Mouse (Mus musculus): ENCODE measurements around the gene Adgrg1. TPM values are rescaled to one million over a fixed set of nuclear protein-coding genes. Genes with fewer than 3 reads are reported as not detected.

Adgrg1 gene
- polyA plus RNA-seq, 1 experiment from 2014 or later, result 157 TPM

- no peaks in the 10 kb centered on the region for H3K9me3 ChIP-seq (ENCODE audit: control insufficient read depth, low read length)
- WGBS, result 87% methylated on average over 9 of the region's 9 CpGs
- H3K27ac ChIP-seq (ENCODE audit: low read depth, low read length), result no peak overlapping the region
- no peaks in the 10 kb centered on the region for H3K27me3 ChIP-seq (ENCODE audit: control insufficient read depth, insufficient read depth, low read length)
- ATAC-seq (ENCODE audit: low FRiP score), result no peak
- no peaks in the 10 kb centered on the region for H3K36me3 ChIP-seq (ENCODE audit: control insufficient read depth, insufficient read depth, low read length)
- H3K4me1 ChIP-seq (ENCODE audit: control insufficient read depth, insufficient read depth, low read length), result peaks cover 22% of the 10 kb centered on the region
- H3K9ac ChIP-seq (ENCODE audit: low read length), result no peak overlapping the region
- no peak for DNase-seq (ENCODE audit: low spot score, missing footprints)
- no peak overlapping the region for H3K4me2 ChIP-seq
- no peak overlapping the region for H3K4me3 ChIP-seq (ENCODE audit: low read depth, low read length)
Observed at GRCm38 (mm10) chr8:94991454-94991994, 17.0 kb downstream of the Adgrg1 start.

- Histone ChIP-seq H3K4me3 (ENCODE audit: low read depth, low read length) (no peak overlapping the region), H3K27me3 (ENCODE audit: control insufficient read depth, insufficient read depth, low read length) (no peaks in the 10 kb centered on the region), H3K9ac (ENCODE audit: low read length) (no peak overlapping the region), H3K36me3 (ENCODE audit: control insufficient read depth, insufficient read depth, low read length) (no peaks in the 10 kb centered on the region), H3K4me2 (no peak overlapping the region), H3K4me1 (ENCODE audit: control insufficient read depth, insufficient read depth, low read length) (peaks cover 26% of the 10 kb centered on the region), H3K9me3 (ENCODE audit: control insufficient read depth, low read length) (no peaks in the 10 kb centered on the region), H3K27ac (ENCODE audit: low read depth, low read length) (peak overlapping the region; percentile 49)
- DNase-seq (ENCODE audit: low spot score, missing footprints), result no peak
- ATAC-seq (ENCODE audit: low FRiP score), result no peak
- WGBS, result 88% methylated on average over 4 of the region's 4 CpGs
Observed at GRCm38 (mm10) chr8:94992010-94992409, 17.5 kb downstream of the Adgrg1 start.

GRCm38 (mm10) chr8:94992534-94992933, 18.0 kb downstream of the Adgrg1 start:
- H3K9me3 ChIP-seq (ENCODE audit: control insufficient read depth, low read length), result no peaks in the 10 kb centered on the region
- 36% methylated on average over 5 of the region's 5 CpGs for WGBS
- peaks cover 32% of the 10 kb centered on the region for H3K4me1 ChIP-seq (ENCODE audit: control insufficient read depth, insufficient read depth, low read length)
- no peaks in the 10 kb centered on the region for H3K36me3 ChIP-seq (ENCODE audit: control insufficient read depth, insufficient read depth, low read length)
- H3K4me3 ChIP-seq (ENCODE audit: low read depth, low read length), result no peak overlapping the region
- H3K27ac ChIP-seq (ENCODE audit: low read depth, low read length), result peak overlapping the region; percentile 49
- ATAC-seq (ENCODE audit: low FRiP score) (no peak), DNase-seq (ENCODE audit: low spot score, missing footprints) (no peak)
- H3K27me3 ChIP-seq (ENCODE audit: control insufficient read depth, insufficient read depth, low read length), result no peaks in the 10 kb centered on the region
- H3K9ac ChIP-seq (ENCODE audit: low read length), result peak overlapping the region; percentile 40
- 0 out of 2 replicates have a peak overlapping the region, but pooled peaks have one; percentile 20 for H3K4me2 ChIP-seq

GRCm38 (mm10) chr8:94992996-94993724, 18.6 kb downstream of the Adgrg1 start:
- Histone ChIP-seq H3K9ac (ENCODE audit: low read length) (peak overlapping the region; percentile 40), H3K4me3 (ENCODE audit: low read depth, low read length) (no peak overlapping the region), H3K27ac (ENCODE audit: low read depth, low read length) (peak overlapping the region; percentile 97), H3K9me3 (ENCODE audit: control insufficient read depth, low read length) (no peaks in the 10 kb centered on the region), H3K4me2 (peak overlapping the region; percentile 97), H3K36me3 (ENCODE audit: control insufficient read depth, insufficient read depth, low read length) (no peaks in the 10 kb centered on the region), H3K27me3 (ENCODE audit: control insufficient read depth, insufficient read depth, low read length) (no peaks in the 10 kb centered on the region), H3K4me1 (ENCODE audit: control insufficient read depth, insufficient read depth, low read length) (peaks cover 38% of the 10 kb centered on the region)
- WGBS, result 57% methylated on average over 9 of the region's 9 CpGs
- no peak for ATAC-seq (ENCODE audit: low FRiP score)
- DNase-seq (ENCODE audit: low spot score, missing footprints), result no peak

GRCm38 (mm10) chr8:94994006-94994405, 19.5 kb downstream of the Adgrg1 start:
- Histone ChIP-seq H3K27me3 (ENCODE audit: control insufficient read depth, insufficient read depth, low read length) (no peaks in the 10 kb centered on the region), H3K4me2 (peak overlapping the region; percentile 97), H3K27ac (ENCODE audit: low read depth, low read length) (peak overlapping the region; percentile 97), H3K9me3 (ENCODE audit: control insufficient read depth, low read length) (no peaks in the 10 kb centered on the region), H3K9ac (ENCODE audit: low read length) (peak overlapping the region; percentile 97), H3K4me3 (ENCODE audit: low read depth, low read length) (peak overlapping the region; percentile 68), H3K36me3 (ENCODE audit: control insufficient read depth, insufficient read depth, low read length) (no peaks in the 10 kb centered on the region), H3K4me1 (ENCODE audit: control insufficient read depth, insufficient read depth, low read length) (peaks cover 46% of the 10 kb centered on the region)
- DNase-seq (ENCODE audit: low spot score, missing footprints), result peak; percentile 99
- WGBS, result 2% methylated on average over 14 of the region's 14 CpGs
- ATAC-seq (ENCODE audit: low FRiP score), result peak; percentile 93

GRCm38 (mm10) chr8:94994510-94994909, 20.0 kb downstream of the Adgrg1 start:
- WGBS, result 6% methylated on average over 1 of the region's 1 CpGs
- peak; percentile 38 for ATAC-seq (ENCODE audit: low FRiP score)
- peak overlapping the region; percentile 97 for H3K27ac ChIP-seq (ENCODE audit: low read depth, low read length)
- peak overlapping the region; percentile 68 for H3K4me3 ChIP-seq (ENCODE audit: low read depth, low read length)
- no peaks in the 10 kb centered on the region for H3K9me3 ChIP-seq (ENCODE audit: control insufficient read depth, low read length)
- peaks cover 51% of the 10 kb centered on the region for H3K4me1 ChIP-seq (ENCODE audit: control insufficient read depth, insufficient read depth, low read length)
- no peaks in the 10 kb centered on the region for H3K36me3 ChIP-seq (ENCODE audit: control insufficient read depth, insufficient read depth, low read length)
- DNase-seq (ENCODE audit: low spot score, missing footprints), result no peak
- H3K27me3 ChIP-seq (ENCODE audit: control insufficient read depth, insufficient read depth, low read length), result no peaks in the 10 kb centered on the region
- H3K9ac ChIP-seq (ENCODE audit: low read length), result peak overlapping the region; percentile 97
- H3K4me2 ChIP-seq, result peak overlapping the region; percentile 97

GRCm38 (mm10) chr8:94995336-94995893, 20.9 kb downstream of the Adgrg1 start:
- no peak for DNase-seq (ENCODE audit: low spot score, missing footprints)

GRCm38 (mm10) chr8:94996037-94996436, 21.5 kb downstream of the Adgrg1 start:
- ATAC-seq (ENCODE audit: low FRiP score), result no peak
- H3K4me1 ChIP-seq (ENCODE audit: control insufficient read depth, insufficient read depth, low read length), result peaks cover 67% of the 10 kb centered on the region
- H3K4me2 ChIP-seq, result peak overlapping the region; percentile 97
- no peaks in the 10 kb centered on the region for H3K9me3 ChIP-seq (ENCODE audit: control insufficient read depth, low read length)
- H3K4me3 ChIP-seq (ENCODE audit: low read depth, low read length), result peak overlapping the region; percentile 68
- H3K27me3 ChIP-seq (ENCODE audit: control insufficient read depth, insufficient read depth, low read length), result no peaks in the 10 kb centered on the region
- peak overlapping the region; percentile 97 for H3K9ac ChIP-seq (ENCODE audit: low read length)
- peak overlapping the region; percentile 97; the same call in 1 of the 2 replicates for H3K27ac ChIP-seq (ENCODE audit: low read depth, low read length)
- 33% methylated on average over 12 of the region's 12 CpGs for WGBS
- DNase-seq (ENCODE audit: low spot score, missing footprints), result no peak
- no peaks in the 10 kb centered on the region for H3K36me3 ChIP-seq (ENCODE audit: control insufficient read depth, insufficient read depth, low read length)

More at GRCm38 (mm10) chr8:94995336-94995893, 20.9 kb downstream of the Adgrg1 start:
- ATAC-seq (ENCODE audit: low FRiP score), result no peak
- peak overlapping the region; percentile 68 for H3K4me3 ChIP-seq (ENCODE audit: low read depth, low read length)
- peak overlapping the region; percentile 97 for H3K27ac ChIP-seq (ENCODE audit: low read depth, low read length)
- no peaks in the 10 kb centered on the region for H3K27me3 ChIP-seq (ENCODE audit: control insufficient read depth, insufficient read depth, low read length)
- peak overlapping the region; percentile 97 for H3K4me2 ChIP-seq
- H3K9ac ChIP-seq (ENCODE audit: low read length), result peak overlapping the region; percentile 97
- 39% methylated on average over 5 of the region's 5 CpGs for WGBS
- H3K4me1 ChIP-seq (ENCODE audit: control insufficient read depth, insufficient read depth, low read length), result peaks cover 60% of the 10 kb centered on the region
- H3K36me3 ChIP-seq (ENCODE audit: control insufficient read depth, insufficient read depth, low read length), result no peaks in the 10 kb centered on the region
- no peaks in the 10 kb centered on the region for H3K9me3 ChIP-seq (ENCODE audit: control insufficient read depth, low read length)

Data from midbrain, embryonic 11.5 days (tissue).